ENCODE assay signal across 8 mouse cellular contexts in the genomic region with DNA sequence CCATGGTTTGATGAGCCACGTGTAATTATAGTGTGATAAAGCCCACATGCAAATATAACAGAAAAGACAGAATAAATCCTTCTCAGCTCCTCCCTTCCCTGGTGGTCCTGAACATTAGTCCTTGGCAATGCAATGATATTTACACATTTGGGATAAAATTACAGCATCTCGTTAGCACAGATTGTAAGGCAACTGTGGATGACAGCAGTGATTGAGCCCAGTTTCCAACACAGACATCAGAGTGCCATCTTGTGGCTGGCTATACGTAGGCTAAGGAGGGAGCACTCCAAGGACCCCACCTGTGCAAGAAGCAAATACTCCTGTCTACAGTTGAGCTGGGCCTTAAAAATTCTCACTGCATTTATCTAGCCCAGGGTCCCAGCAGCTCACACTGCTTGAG.
DNase-seq lines count a peak whose midpoint lies in the region; ATAC-seq lines count a peak whose summit lies in the region.

No protein-coding gene starts in this region.

- 0 out of 2 replicates have a peak, but pooled peaks cover 5% of the 10 kb centered on the region for H3K4me1 ChIP-seq in kidney, embryonic 16.5 days (ENCODE audit: insufficient read depth, low read length)

- H3K9ac ChIP-seq in kidney, embryonic 16.5 days (replicated peaks; ENCODE audit: low read length) = no peak overlapping the region

- ATAC-seq in kidney, embryonic 16.5 days (ENCODE audit: low FRiP score, low TSS enrichment) = no peak

- H3K36me3 ChIP-seq in kidney, embryonic 16.5 days (ENCODE audit: insufficient read depth, low read length) = no peaks in the 10 kb centered on the region

- DNase-seq in kidney, postnatal 10 days = peak; percentile 57
- peak; percentile 43 for DNase-seq in R1 (ENCODE audit: low read depth, low spot score)
- DNase-seq in frontal cortex, adult 2 months (ENCODE audit: extremely low spot score in 1 of 2, low spot score in 1 of 2) = peak; percentile 41 to 69
- DNase-seq in lung, postnatal 10 days = peak; percentile 19
- DNase-seq in spleen, postnatal 4 days (ENCODE audit: low spot score in 2 of 2) = no peak
- DNase-seq in adrenal gland, adult 2 months = no peak
- no peak for DNase-seq in T-cell, adult 2 months (ENCODE audit: low spot score)

- no peak overlapping the region for H3K4me2 ChIP-seq in kidney, embryonic 16.5 days (replicated peaks; ENCODE audit: low read depth, low read length)

- no peak overlapping the region for H3K4me3 ChIP-seq in kidney, embryonic 16.5 days (ENCODE audit: low read length)

- H3K27ac ChIP-seq in kidney, embryonic 16.5 days (ENCODE audit: low read length) = no peak overlapping the region

- 32% methylated on average over 3 of the region's 3 CpGs for WGBS in kidney, embryonic 16.5 days

- H3K9me3 ChIP-seq in kidney, embryonic 16.5 days (ENCODE audit: low read length) = no peaks in the 10 kb centered on the region

- H3K27me3 ChIP-seq in kidney, embryonic 16.5 days (ENCODE audit: insufficient read depth, low read length) = no peaks in the 10 kb centered on the region

Comparison
In these comparisons a context has a peak if more than half of its experiments do, and no peak if none do; other contexts are left out.
1. DNase-seq: peak in kidney, postnatal 10 days (single experiment), R1 (single experiment), frontal cortex, adult 2 months (2 of 2) and lung, postnatal 10 days (single experiment); none in spleen, postnatal 4 days (0 of 2), adrenal gland, adult 2 months (single experiment) and T-cell, adult 2 months (single experiment).